Mouse (Mus musculus) MEL (cell line): Measurements from ENCODE around the gene Ak7. TPM values are rescaled to one million over a fixed set of nuclear protein-coding genes. Genes with fewer than 3 reads are reported as not detected.
A peak's percentile ranks its signal among the peaks of the same experiment; 100 is the strongest.

Source experiments
- DNase-seq: peaks from one replicate; pipeline ENCODE4 v3.0.0; 2011; ENCODE audit warnings: low read depth, low spot score
- H3K27ac ChIP-seq: 2 replicates; pipeline ENCODE4 v1.5.1; 2012; ENCODE audit warnings: low read depth, mild to moderate bottlenecking, control low read depth, low read length, moderate library complexity; ENCODE audit not compliant: control insufficient read depth
- H3K27me3 ChIP-seq, 2 experiments: fragments of 150-350 bp in 1 of 2; sonication (generic) in 1 of 2; 2 replicates each; pipeline ENCODE4 v1.6.1; 2012; ENCODE audit warnings: low read length in 2 of 2, mild to moderate bottlenecking in 2 of 2, improper control_type of control experiment in 1 of 2, moderate library complexity in 1 of 2; ENCODE audit not compliant: insufficient read depth in 2 of 2, control insufficient read depth in 1 of 2
- H3K36me3 ChIP-seq, 2 experiments: 2 replicates each; pipeline ENCODE4 v1.6.1; 2012 to 2014; ENCODE audit warnings: low read length in 2 of 2, improper control_type of control experiment in 1 of 2, inconsistent platforms in 1 of 2, mild to moderate bottlenecking in 1 of 2; ENCODE audit not compliant: insufficient read depth in 2 of 2, control insufficient read depth in 1 of 2
- H3K4me1 ChIP-seq, 2 experiments: fragments of 150-350 bp in 1 of 2; sonication (generic) in 1 of 2; 2 replicates each; pipeline ENCODE4 v1.6.1; 2012; ENCODE audit warnings: low read length in 2 of 2, improper control_type of control experiment in 1 of 2, mild to moderate bottlenecking in 1 of 2; ENCODE audit not compliant: insufficient read depth in 2 of 2, control insufficient read depth in 1 of 2
- H3K4me3 ChIP-seq, 2 experiments: fragments of 150-350 bp in 1 of 2; sonication (generic) in 1 of 2; 2 replicates each; pipeline ENCODE4 v1.5.1; 2012; ENCODE audit warnings: low read depth in 2 of 2, low read length in 2 of 2, mild to moderate bottlenecking in 2 of 2, moderate library complexity in 2 of 2, control low read depth in 1 of 2, improper control_type of control experiment in 1 of 2; ENCODE audit not compliant: control insufficient read depth in 1 of 2, insufficient read depth in 1 of 2
- H3K79me2 ChIP-seq: 2 replicates; pipeline ENCODE4 v1.6.1; 2012; ENCODE audit warnings: mild to moderate bottlenecking, low read length, moderate library complexity; ENCODE audit not compliant: control insufficient read depth, poor library complexity, insufficient read depth
- H3K9ac ChIP-seq: 2 replicates; pipeline ENCODE4 v1.6.1; 2012; ENCODE audit warnings: low read depth, mild to moderate bottlenecking, control low read depth, low read length, moderate library complexity; ENCODE audit not compliant: control insufficient read depth, poor library complexity, severe bottlenecking
- H3K9me3 ChIP-seq: fragments of 150-350 bp; sonication (generic); replicated peaks from 2 replicates; pipeline ENCODE4 v1.6.1; 2012; ENCODE audit warnings: mild to moderate bottlenecking, low read length, improper control_type of control experiment, moderate library complexity; ENCODE audit not compliant: insufficient read depth
- BHLHE40 ChIP-seq: IDR thresholded peaks from 2 replicates; pipeline ENCODE4 v1.6.1; 2012; ENCODE audit warnings: low read depth, mild to moderate bottlenecking, inconsistent platforms, low read length, improper control_type of control experiment, borderline replicate concordance
- CHD2 ChIP-seq: IDR thresholded peaks from 2 replicates; pipeline ENCODE4 v1.6.1; 2011; ENCODE audit warnings: low read length, improper control_type of control experiment
- CTCF ChIP-seq, 3 experiments: IDR thresholded peaks in 2 of 3; conservative IDR thresholded peaks in 1 of 3; 2 replicates each; pipeline ENCODE4 v1.5.1; 2011 to 2012; ENCODE audit warnings: low read length in 3 of 3, low read depth in 2 of 3, mild to moderate bottlenecking in 2 of 3, improper control_type of control experiment in 1 of 3, inconsistent platforms in 1 of 3, mixed read lengths in 1 of 3, moderate library complexity in 1 of 3; ENCODE audit not compliant: control insufficient read depth in 1 of 3, insufficient read depth in 1 of 3, poor library complexity in 1 of 3, severe bottlenecking in 1 of 3
- E2F4 ChIP-seq: IDR thresholded peaks from 2 replicates; pipeline ENCODE4 v1.6.1; 2011; ENCODE audit warnings: low read depth, low read length, improper control_type of control experiment, borderline replicate concordance
- ELF1 ChIP-seq: IDR thresholded peaks from 2 replicates; pipeline ENCODE4 v1.6.1; 2014; ENCODE audit warnings: low read depth, mild to moderate bottlenecking, inconsistent platforms, low read length, improper control_type of control experiment, moderate library complexity
- EP300 ChIP-seq, 2 experiments: IDR thresholded peaks; 2 replicates each; pipeline ENCODE4 v1.6.1; 2011; ENCODE audit warnings: improper control_type of control experiment in 2 of 2, low read length in 2 of 2, low read depth in 1 of 2, mild to moderate bottlenecking in 1 of 2
- GABPA ChIP-seq: IDR thresholded peaks from 2 replicates; pipeline ENCODE4 v1.6.1; 2012; ENCODE audit warnings: low read depth, mild to moderate bottlenecking, inconsistent platforms, low read length, improper control_type of control experiment, moderate library complexity
- HCFC1 ChIP-seq: IDR thresholded peaks from 2 replicates; pipeline ENCODE4 v1.6.1; 2012; ENCODE audit warnings: low read depth, mild to moderate bottlenecking, inconsistent platforms, low read length, improper control_type of control experiment, moderate library complexity
- JUND ChIP-seq: IDR thresholded peaks from 2 replicates; pipeline ENCODE4 v1.6.1; 2011; ENCODE audit warnings: low read depth, mild to moderate bottlenecking, improper control_type of control experiment, low read length
- KAT2A ChIP-seq: conservative IDR thresholded peaks from 2 replicates; pipeline ENCODE4 v1.6.1; 2012; ENCODE audit warnings: low read depth, low read length, improper control_type of control experiment, inconsistent platforms
- MAFK ChIP-seq: IDR thresholded peaks from 2 replicates; pipeline ENCODE4 v1.6.1; 2011; ENCODE audit warnings: low read depth, mild to moderate bottlenecking, low read length, improper control_type of control experiment, borderline replicate concordance
- MAX ChIP-seq: IDR thresholded peaks from 2 replicates; pipeline ENCODE4 v1.6.1; 2011; ENCODE audit warnings: low read length, improper control_type of control experiment
- MAZ ChIP-seq: IDR thresholded peaks from 2 replicates; pipeline ENCODE4 v1.6.1; 2012; ENCODE audit warnings: low read depth, mild to moderate bottlenecking, inconsistent platforms, low read length, improper control_type of control experiment
- MXI1 ChIP-seq: IDR thresholded peaks from 2 replicates; pipeline ENCODE4 v1.6.1; 2011; ENCODE audit warnings: mild to moderate bottlenecking, low read depth, low read length, improper control_type of control experiment
- MYB ChIP-seq: IDR thresholded peaks from 2 replicates; pipeline ENCODE4 v1.6.1; 2011; ENCODE audit warnings: mild to moderate bottlenecking, low read depth, low read length, improper control_type of control experiment
- NELFE ChIP-seq: IDR thresholded peaks from 2 replicates; pipeline ENCODE4 v1.6.1; 2011; ENCODE audit warnings: low read depth, low read length, improper control_type of control experiment
- POLR2A ChIP-seq, 2 experiments: IDR thresholded peaks; 2 replicates each; pipeline ENCODE4 v1.6.1; 2011 to 2012; ENCODE audit warnings: low read length in 2 of 2, mild to moderate bottlenecking in 2 of 2, control low read depth in 1 of 2, improper control_type of control experiment in 1 of 2, low read depth in 1 of 2, moderate library complexity in 1 of 2; ENCODE audit not compliant: control insufficient read depth in 1 of 2, insufficient read depth in 1 of 2, poor library complexity in 1 of 2
- POLR2AphosphoS2 ChIP-seq: IDR thresholded peaks from 2 replicates; pipeline ENCODE4 v1.6.1; 2011; ENCODE audit warnings: low read length, improper control_type of control experiment
- POLR2AphosphoS5 ChIP-seq: IDR thresholded peaks from 2 replicates; pipeline ENCODE4 v1.6.1; 2012; ENCODE audit warnings: low read depth, borderline replicate concordance, mild to moderate bottlenecking, inconsistent platforms, low read length, moderate library complexity, mixed read lengths
- RAD21 ChIP-seq: IDR thresholded peaks from 2 replicates; pipeline ENCODE4 v1.6.1; 2011; ENCODE audit warnings: mild to moderate bottlenecking, low read depth, low read length, improper control_type of control experiment
- RCOR1 ChIP-seq: IDR thresholded peaks from 2 replicates; pipeline ENCODE4 v1.6.1; 2012; ENCODE audit warnings: low read depth, mild to moderate bottlenecking, inconsistent platforms, low read length, improper control_type of control experiment
- SIN3A ChIP-seq: IDR thresholded peaks from 2 replicates; pipeline ENCODE4 v1.6.1; 2012; ENCODE audit warnings: low read length, improper control_type of control experiment, inconsistent platforms
- SMC3 ChIP-seq: IDR thresholded peaks from 2 replicates; pipeline ENCODE4 v1.6.1; 2011; ENCODE audit warnings: low read depth, low read length, improper control_type of control experiment
- USF1 ChIP-seq: IDR thresholded peaks from 2 replicates; pipeline ENCODE4 v1.6.1; 2014; ENCODE audit warnings: low read depth, mild to moderate bottlenecking, inconsistent platforms, low read length, improper control_type of control experiment, moderate library complexity
- USF2 ChIP-seq, 2 experiments: IDR thresholded peaks; 2 replicates each; pipeline ENCODE4 v1.6.1; 2011 to 2012; ENCODE audit warnings: improper control_type of control experiment in 2 of 2, low read length in 2 of 2, borderline replicate concordance in 1 of 2, inconsistent platforms in 1 of 2, low read depth in 1 of 2, mild to moderate bottlenecking in 1 of 2; ENCODE audit not compliant: insufficient read depth in 1 of 2
- ZC3H11A ChIP-seq: IDR thresholded peaks from 2 replicates; pipeline ENCODE4 v1.6.1; 2012; ENCODE audit warnings: low read depth, mild to moderate bottlenecking, inconsistent platforms, low read length, improper control_type of control experiment
- ZKSCAN1 ChIP-seq: IDR thresholded peaks from 2 replicates; pipeline ENCODE4 v1.6.1; 2012; ENCODE audit warnings: low read depth, mild to moderate bottlenecking, inconsistent platforms, low read length, improper control_type of control experiment, moderate library complexity
- ZMIZ1 ChIP-seq: IDR thresholded peaks from 2 replicates; pipeline ENCODE4 v1.6.1; 2012; ENCODE audit warnings: low read depth, mild to moderate bottlenecking, inconsistent platforms, low read length, improper control_type of control experiment, moderate library complexity
- ZNF384 ChIP-seq: IDR thresholded peaks from 2 replicates; pipeline ENCODE4 v1.6.1; 2012; ENCODE audit warnings: low read depth, mild to moderate bottlenecking, inconsistent platforms, low read length, improper control_type of control experiment
- polyA plus RNA-seq, 2 experiments: library from polyadenylated mRNA; stranded (reverse) in 1 of 2; unstranded in 1 of 2; fragments of >175 nt in 1 of 2; fragments of >200 nt in 1 of 2; gene quantifications; 2 replicates each; pipeline versions ENCODE4 v1.2.1 to v1.2.4; 2012; ENCODE audit warnings: low replicate concordance in 2 of 2, low read depth in 1 of 2; ENCODE audit not compliant: insufficient read length in 2 of 2, insufficient read depth in 1 of 2, missing spikeins in 1 of 2
- total RNA-seq: library from RNA; depleted of rRNA; stranded (reverse); fragments of 300-350 nt; gene quantifications from 2 replicates; pipeline ENCODE4 v1.2.3, GENCODE M21; 2012

Ak7 gene
- total and polyA plus RNA-seq, 3 experiments = 0.31 to 0.36 TPM; not detected in 1

- Histone ChIP-seq H3K9me3 (no peaks in the 10 kb centered on the region), H3K9ac (no peak overlapping the region), H3K27me3 (no peaks in the 10 kb centered on the region), H3K27ac (no peak overlapping the region), H3K79me2 (no peaks in the 10 kb centered on the region), H3K36me3 (peaks cover 0 to 30% of the 10 kb centered on the region in 2 experiments; a peak in 2 of 4 replicates), H3K4me1 (peaks cover 21 to 43% of the 10 kb centered on the region in 2 experiments), H3K4me3 (no peak overlapping the region)
- DNase-seq = no peak
- TF ChIP-seq SMC3 (no peak), KAT2A (no peak), CTCF (IDR thresholded peaks at IDR 0.05 in 2 of 3, conservative IDR thresholded peaks at IDR 0.05 in 1 of 3; ENCODE audit: control insufficient read depth in 1 of 3, insufficient read depth in 1 of 3, low read depth in 2 of 3, low read length in 3 of 3, poor library complexity in 1 of 3, severe bottlenecking in 1 of 3) (no peak), SIN3A (no peak), E2F4 (no peak), USF2 (IDR thresholded peaks at IDR 0.05; ENCODE audit: borderline replicate concordance in 1 of 2, insufficient read depth in 1 of 2, low read depth in 1 of 2, low read length in 2 of 2) (no peak), GABPA (no peak), RAD21 (no peak), MAFK (no peak), MYB (no peak), POLR2AphosphoS5 (no peak), USF1 (no peak), ELF1 (no peak), BHLHE40 (no peak), ZC3H11A (no peak), RCOR1 (no peak)
Measured at GRCm38 (mm10) chr12:105721452-105722132, 15.8 kb downstream of the Ak7 start.

GRCm38 (mm10) chr12:105722657-105723056 is 16.9 kb downstream of the Ak7 start:
- H3K4me1 ChIP-seq = peaks cover 26 to 51% of the 10 kb centered on the region in 2 experiments
- peak; percentile 85 for DNase-seq
- H3K36me3 ChIP-seq = peaks cover 0 to 36% of the 10 kb centered on the region in 2 experiments; a peak in 2 of 4 replicates
- TF ChIP-seq HCFC1 (no peak), POLR2AphosphoS2 (no peak), RAD21 (peak; percentile 83), ZMIZ1 (no peak), ZC3H11A (peak; percentile 55), SIN3A (no peak), POLR2A (IDR thresholded peaks at IDR 0.05; ENCODE audit: control insufficient read depth in 1 of 2, insufficient read depth in 1 of 2, low read depth in 1 of 2, low read length in 2 of 2, poor library complexity in 1 of 2) (no peak), JUND (no peak), NELFE (no peak), ELF1 (no peak), POLR2AphosphoS5 (no peak), SMC3 (peak; percentile 72), MAX (no peak), MAZ (no peak), E2F4 (no peak), GABPA (no peak), CTCF (IDR thresholded peaks at IDR 0.05 in 2 of 3, conservative IDR thresholded peaks at IDR 0.05 in 1 of 3; ENCODE audit: control insufficient read depth in 1 of 3, insufficient read depth in 1 of 3, low read depth in 2 of 3, low read length in 3 of 3, poor library complexity in 1 of 3, severe bottlenecking in 1 of 3) (peak; percentile 25 to 86 (median 85); a peak in 5 of 6 replicates), ZNF384 (peak; percentile 79), RCOR1 (no peak), MYB (no peak), CHD2 (no peak), USF1 (no peak), MXI1 (no peak), ZKSCAN1 (no peak), EP300 (IDR thresholded peaks at IDR 0.05; ENCODE audit: low read depth in 1 of 2, low read length in 2 of 2) (no peak)

More at GRCm38 (mm10) chr12:105722657-105723056, 16.9 kb downstream of the Ak7 start:
- H3K79me2 ChIP-seq = no peaks in the 10 kb centered on the region
- H3K9ac ChIP-seq = no peak overlapping the region
- H3K9me3 ChIP-seq = no peaks in the 10 kb centered on the region
- H3K27me3 ChIP-seq = no peaks in the 10 kb centered on the region
- H3K4me3 ChIP-seq = no peak overlapping the region
- no peak overlapping the region for H3K27ac ChIP-seq
